Mouse (Mus musculus): ENCODE measurements around the gene Tfdp1. TPM values are rescaled to one million over a fixed set of nuclear protein-coding genes. Genes with fewer than 3 reads are reported as not detected.

The Tfdp1 gene
- polyA plus RNA-seq, 1 experiment: 153 TPM

DNA sequence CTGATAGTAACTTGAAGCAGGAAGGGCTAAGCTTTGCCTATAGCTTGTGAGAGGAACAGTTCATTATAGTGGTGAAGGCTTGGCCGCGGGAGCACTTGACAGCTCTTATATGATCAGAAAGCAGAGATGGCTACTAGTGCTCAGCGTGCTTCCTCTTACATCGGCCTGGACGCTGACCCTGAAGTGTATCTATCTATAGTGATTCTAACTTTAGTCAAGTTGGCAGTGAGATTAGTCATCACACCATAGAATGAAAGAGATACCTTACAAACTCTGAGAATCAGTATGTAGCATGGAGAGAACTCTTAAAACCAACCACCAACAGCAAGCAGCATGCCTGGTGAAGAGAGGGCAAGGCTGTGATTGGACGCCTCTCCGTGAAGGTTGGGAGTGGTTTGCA lies 43.1 kb downstream of the Tfdp1 start:
- Histone ChIP-seq H3K4me3 (ENCODE audit: insufficient read depth, low read length) (no peak overlapping the region), H3K4me1 (ENCODE audit: control insufficient read depth, insufficient read depth, low read length) (no peaks in the 10 kb centered on the region), H3K27ac (ENCODE audit: insufficient read depth, low read length) (no peak overlapping the region)
- TF ChIP-seq CTCF (IDR thresholded peaks at IDR 0.05; ENCODE audit: borderline replicate concordance, insufficient read depth, low read length) (no peak), POLR2A (IDR thresholded peaks at IDR 0.05; ENCODE audit: low read depth, low read length) (no peak)

DNA sequence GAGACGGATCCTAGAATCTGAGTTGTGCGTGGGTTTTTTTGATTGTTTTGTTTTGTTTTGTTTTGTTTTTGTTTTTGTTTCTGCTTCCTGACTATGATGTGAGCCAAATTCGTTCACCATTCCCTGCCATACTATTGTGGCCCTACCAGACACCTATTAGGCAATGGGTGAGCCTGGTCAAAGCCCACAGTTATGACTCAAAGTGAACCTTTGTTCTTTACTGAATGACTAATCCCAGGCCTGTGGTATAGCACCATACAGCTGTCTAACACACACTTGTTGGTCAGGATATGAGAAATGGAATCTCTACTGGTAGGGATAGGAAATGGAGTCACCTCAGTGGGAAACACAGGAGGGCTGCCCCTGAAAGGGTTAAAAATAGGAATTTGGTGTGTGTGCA lies 44.0 kb downstream of the Tfdp1 start:
- Histone ChIP-seq H3K4me1 (ENCODE audit: control insufficient read depth, insufficient read depth, low read length) (no peaks in the 10 kb centered on the region), H3K4me3 (ENCODE audit: insufficient read depth, low read length) (no peak overlapping the region), H3K27ac (ENCODE audit: insufficient read depth, low read length) (no peak overlapping the region)
- TF ChIP-seq CTCF (IDR thresholded peaks at IDR 0.05; ENCODE audit: borderline replicate concordance, insufficient read depth, low read length) (no peak), POLR2A (IDR thresholded peaks at IDR 0.05; ENCODE audit: low read depth, low read length) (no peak)

GRCm38 (mm10) chr8:13382999-13383398 lies 44.4 kb downstream of the Tfdp1 start:
- no peak overlapping the region for H3K4me3 ChIP-seq (ENCODE audit: insufficient read depth, low read length)
- H3K4me1 ChIP-seq (ENCODE audit: control insufficient read depth, insufficient read depth, low read length): no peaks in the 10 kb centered on the region
- H3K27ac ChIP-seq (ENCODE audit: insufficient read depth, low read length): no peak overlapping the region
- TF ChIP-seq CTCF (IDR thresholded peaks at IDR 0.05; ENCODE audit: borderline replicate concordance, insufficient read depth, low read length) (no peak), POLR2A (IDR thresholded peaks at IDR 0.05; ENCODE audit: low read depth, low read length) (no peak)

- no peak overlapping the region for H3K27ac ChIP-seq (ENCODE audit: insufficient read depth, low read length)
- H3K4me1 ChIP-seq (ENCODE audit: control insufficient read depth, insufficient read depth, low read length): no peaks in the 10 kb centered on the region
- no peak overlapping the region for H3K4me3 ChIP-seq (ENCODE audit: insufficient read depth, low read length)
- TF ChIP-seq CTCF (IDR thresholded peaks at IDR 0.05; ENCODE audit: borderline replicate concordance, insufficient read depth, low read length) (no peak), POLR2A (IDR thresholded peaks at IDR 0.05; ENCODE audit: low read depth, low read length) (no peak)
Measured at GRCm38 (mm10) chr8:13386366-13386765, 47.8 kb downstream of the Tfdp1 start.

DNA sequence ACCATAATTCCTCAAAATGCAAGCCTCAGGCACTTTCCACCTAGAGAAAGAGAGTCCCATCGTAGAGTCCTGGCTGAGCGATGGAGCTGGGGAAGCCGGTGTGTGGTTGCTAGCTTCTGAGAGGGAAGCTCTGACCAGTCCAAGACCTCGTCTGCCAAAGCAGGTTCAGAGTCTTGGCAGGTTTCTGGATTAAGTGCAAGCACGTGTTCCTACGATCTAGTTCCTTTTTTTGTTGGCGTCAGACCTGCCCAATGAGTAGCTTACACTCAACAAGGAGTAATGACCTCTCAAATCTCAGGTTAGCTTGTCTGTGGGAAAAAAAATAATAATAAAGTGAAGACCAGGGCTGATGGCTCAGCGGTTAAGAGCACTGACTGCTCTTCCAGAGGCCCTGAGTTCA lies 49.2 kb downstream of the Tfdp1 start:
- Histone ChIP-seq H3K4me1 (ENCODE audit: control insufficient read depth, insufficient read depth, low read length) (no peaks in the 10 kb centered on the region), H3K27ac (ENCODE audit: insufficient read depth, low read length) (no peak overlapping the region), H3K4me3 (ENCODE audit: insufficient read depth, low read length) (no peak overlapping the region)
- TF ChIP-seq POLR2A (IDR thresholded peaks at IDR 0.05; ENCODE audit: low read depth, low read length) (no peak), CTCF (IDR thresholded peaks at IDR 0.05; ENCODE audit: borderline replicate concordance, insufficient read depth, low read length) (no peak)

- TF ChIP-seq POLR2A (IDR thresholded peaks at IDR 0.05; ENCODE audit: low read depth, low read length): no peak
- TF ChIP-seq CTCF (IDR thresholded peaks at IDR 0.05; ENCODE audit: borderline replicate concordance, insufficient read depth, low read length): no peak
- no peaks in the 10 kb centered on the region for H3K4me1 ChIP-seq (ENCODE audit: control insufficient read depth, insufficient read depth, low read length)
- no peak overlapping the region for H3K27ac ChIP-seq (ENCODE audit: insufficient read depth, low read length)
- no peak overlapping the region for H3K4me3 ChIP-seq (ENCODE audit: insufficient read depth, low read length)
Measured at GRCm38 (mm10) chr8:13388744-13389143, 50.2 kb downstream of the Tfdp1 start.

DNA sequence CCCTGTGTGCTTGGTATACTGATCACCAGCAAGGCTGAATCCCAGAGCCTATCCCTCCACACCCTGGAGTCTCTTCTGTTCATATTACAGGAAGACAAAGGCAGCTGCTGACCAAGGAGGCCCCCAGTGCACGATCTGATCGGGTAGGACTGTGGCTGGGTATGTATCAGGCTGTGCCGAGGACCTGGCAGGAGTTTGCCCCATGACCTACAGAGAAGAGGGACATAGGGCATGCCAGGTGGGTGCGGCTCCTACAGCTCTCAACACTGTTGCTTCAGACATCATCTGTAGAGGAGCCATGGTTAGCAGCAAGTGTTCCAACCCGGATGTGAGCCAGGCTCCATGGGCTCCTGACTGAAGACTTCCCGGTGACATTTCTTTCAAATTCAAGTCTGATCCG lies 55.3 kb downstream of the Tfdp1 start:
- no peak for TF ChIP-seq CTCF (IDR thresholded peaks at IDR 0.05; ENCODE audit: borderline replicate concordance, insufficient read depth, low read length)
- no peak for TF ChIP-seq POLR2A (IDR thresholded peaks at IDR 0.05; ENCODE audit: low read depth, low read length)
- H3K27ac ChIP-seq (ENCODE audit: insufficient read depth, low read length): no peak overlapping the region
- H3K4me1 ChIP-seq (ENCODE audit: control insufficient read depth, insufficient read depth, low read length): no peaks in the 10 kb centered on the region
- H3K4me3 ChIP-seq (ENCODE audit: insufficient read depth, low read length): no peak overlapping the region

GRCm38 (mm10) chr8:13396725-13397124 lies 58.2 kb downstream of the Tfdp1 start, which contains the start of gene Atp4b:
Gene Atp4b, minus strand, starts transcription at chr8:13396825.
- Histone ChIP-seq H3K4me3 (ENCODE audit: insufficient read depth, low read length) (no peak within 1 kb of the TSS), H3K4me1 (ENCODE audit: control insufficient read depth, insufficient read depth, low read length) (no peaks in the 10 kb centered on the region), H3K27ac (ENCODE audit: insufficient read depth, low read length) (no peak within 1 kb of the TSS)
- TF ChIP-seq POLR2A (IDR thresholded peaks at IDR 0.05; ENCODE audit: low read depth, low read length) (no peak), CTCF (IDR thresholded peaks at IDR 0.05; ENCODE audit: borderline replicate concordance, insufficient read depth, low read length) (no peak)

DNA sequence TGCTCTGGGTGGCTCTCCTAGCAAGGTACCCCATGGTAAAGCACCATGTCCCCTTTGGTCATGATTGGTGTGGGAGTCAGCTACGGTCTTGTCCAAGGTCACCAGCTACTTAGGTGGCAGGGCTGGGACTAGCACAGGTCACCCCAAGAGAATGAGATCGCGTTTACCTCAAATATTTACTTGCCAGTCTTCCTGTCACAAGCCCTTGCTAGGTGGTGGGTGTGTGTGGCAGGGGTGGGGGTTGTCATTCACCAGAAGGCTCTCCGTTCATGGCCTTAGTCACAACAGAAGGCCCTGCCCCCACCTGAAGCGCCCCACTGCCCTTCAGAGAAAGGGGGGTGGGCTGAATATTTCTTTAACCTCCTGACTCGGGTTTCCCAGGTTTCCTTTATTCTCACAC lies 65.0 kb downstream of the Tfdp1 start:
- Histone ChIP-seq H3K4me1 (ENCODE audit: control insufficient read depth, insufficient read depth, low read length) (no peaks in the 10 kb centered on the region), H3K27ac (ENCODE audit: insufficient read depth, low read length) (no peak overlapping the region), H3K4me3 (ENCODE audit: insufficient read depth, low read length) (no peak overlapping the region)
- TF ChIP-seq POLR2A (IDR thresholded peaks at IDR 0.05; ENCODE audit: low read depth, low read length) (no peak), CTCF (IDR thresholded peaks at IDR 0.05; ENCODE audit: borderline replicate concordance, insufficient read depth, low read length) (no peak)

DNA sequence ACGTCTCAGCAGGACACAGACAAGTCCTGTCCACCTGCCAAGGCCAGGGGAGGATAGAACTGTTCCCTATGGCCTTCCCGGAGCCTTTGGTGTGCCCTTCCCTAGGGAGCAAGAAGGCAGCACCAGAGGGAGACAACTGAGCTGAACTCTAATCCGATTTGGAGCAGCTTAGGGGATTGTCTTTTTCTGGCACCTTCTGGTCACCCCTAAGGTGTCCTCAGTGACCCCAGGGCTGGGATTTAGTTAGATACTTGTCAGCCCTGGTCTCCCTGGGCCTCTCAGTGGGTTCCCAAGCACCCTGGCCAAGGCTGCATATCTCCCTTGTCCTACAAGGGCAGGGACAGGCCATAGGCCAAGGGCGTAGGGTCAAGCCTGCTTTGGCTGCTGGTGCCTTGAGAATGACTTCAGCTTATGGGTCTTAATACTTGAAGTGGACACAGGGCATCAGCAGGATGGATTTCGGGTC lies 66.1 kb downstream of the Tfdp1 start, which contains the start of gene Grk1:
Gene Grk1, plus strand, starts transcription at position 416 of the 466 bp plus-strand sequence.
- Histone ChIP-seq H3K4me3 (ENCODE audit: insufficient read depth, low read length) (no peak within 1 kb of the TSS), H3K27ac (ENCODE audit: insufficient read depth, low read length) (no peak within 1 kb of the TSS), H3K4me1 (ENCODE audit: control insufficient read depth, insufficient read depth, low read length) (no peaks in the 10 kb centered on the region)
- TF ChIP-seq POLR2A (IDR thresholded peaks at IDR 0.05; ENCODE audit: low read depth, low read length): no peak
- TF ChIP-seq CTCF (IDR thresholded peaks at IDR 0.05; ENCODE audit: borderline replicate concordance, insufficient read depth, low read length): no peak

DNA sequence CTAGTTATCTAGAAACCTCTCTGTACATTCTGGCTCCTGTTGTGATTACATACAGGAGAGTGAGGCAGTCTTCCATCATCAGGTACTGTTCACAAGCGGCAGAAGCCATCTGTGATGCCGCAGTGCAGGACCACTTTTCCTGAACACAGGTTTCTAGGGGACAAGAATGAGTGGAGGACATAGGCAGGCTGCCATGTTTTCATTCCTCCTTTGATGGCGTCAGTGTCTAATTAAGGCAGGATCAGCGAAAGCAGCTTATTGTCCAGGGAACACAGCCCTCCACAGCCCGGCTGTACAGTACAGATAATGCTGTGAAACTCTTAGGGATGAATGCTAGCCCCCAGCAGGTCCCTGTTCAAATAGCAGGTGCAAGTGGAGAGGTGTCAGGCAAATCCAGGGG lies 67.5 kb downstream of the Tfdp1 start:
- Histone ChIP-seq H3K27ac (ENCODE audit: insufficient read depth, low read length) (no peak overlapping the region), H3K4me3 (ENCODE audit: insufficient read depth, low read length) (no peak overlapping the region), H3K4me1 (ENCODE audit: control insufficient read depth, insufficient read depth, low read length) (no peaks in the 10 kb centered on the region)
- no peak for TF ChIP-seq POLR2A (IDR thresholded peaks at IDR 0.05; ENCODE audit: low read depth, low read length)
- TF ChIP-seq CTCF (IDR thresholded peaks at IDR 0.05; ENCODE audit: borderline replicate concordance, insufficient read depth, low read length): no peak
